Mouse (Mus musculus): ENCODE measurements at regions not wholly inside any gene's neighbourhood (a gene's known extent, or its start where the extent isn't known, plus 50 kb on each side); places are given as distances from the start of the nearest gene placed in this dataset.

GRCm38 (mm10) chr12:110087812-110088211 lies 191.1 kb upstream of the Dio3 start:
- no peak for DNase-seq

GRCm38 (mm10) chr12:110102186-110102585 lies 176.7 kb upstream of the Dio3 start:
- no peak for DNase-seq

- DNase-seq: no peak
Observed at GRCm38 (mm10) chr12:110112051-110112722, 166.7 kb upstream of the Dio3 start.

- no peak for DNase-seq
Observed at GRCm38 (mm10) chr12:110112723-110113105, 166.2 kb upstream of the Dio3 start.

- DNase-seq: no peak
Observed at GRCm38 (mm10) chr12:110120141-110120540, 158.7 kb upstream of the Dio3 start.

GRCm38 (mm10) chr12:110122976-110123375 lies 155.9 kb upstream of the Dio3 start:
- no peak for DNase-seq

GRCm38 (mm10) chr12:110126525-110126924 lies 152.3 kb upstream of the Dio3 start:
- no peak for DNase-seq

- DNase-seq: no peak
Observed at GRCm38 (mm10) chr12:110145379-110145778, 133.5 kb upstream of the Dio3 start.

GRCm38 (mm10) chr12:110154225-110154962 lies 124.5 kb upstream of the Dio3 start:
- DNase-seq: no peak

- no peak for DNase-seq
Observed at GRCm38 (mm10) chr12:110154963-110155325, 123.9 kb upstream of the Dio3 start.

GRCm38 (mm10) chr12:110156441-110156840 lies 122.4 kb upstream of the Dio3 start:
- no peak for DNase-seq

- DNase-seq: no peak
Observed at GRCm38 (mm10) chr12:110157998-110158747, 120.7 kb upstream of the Dio3 start.

- DNase-seq: no peak
Observed at GRCm38 (mm10) chr12:110161306-110161705, 117.6 kb upstream of the Dio3 start.

GRCm38 (mm10) chr12:110165462-110165861 lies 113.4 kb upstream of the Dio3 start:
- DNase-seq: no peak

GRCm38 (mm10) chr12:110168407-110168806 lies 110.5 kb upstream of the Dio3 start:
- DNase-seq: no peak

- no peak for DNase-seq
Observed at GRCm38 (mm10) chr12:110169261-110169660, 109.6 kb upstream of the Dio3 start.

GRCm38 (mm10) chr12:110170496-110170895 lies 108.4 kb upstream of the Dio3 start:
- no peak for DNase-seq

GRCm38 (mm10) chr12:110177826-110178225 lies 101.0 kb upstream of the Dio3 start:
- DNase-seq: no peak

- no peak for DNase-seq
Observed at GRCm38 (mm10) chr12:110183473-110183872, 95.4 kb upstream of the Dio3 start.

- DNase-seq: no peak
Observed at GRCm38 (mm10) chr12:110185399-110185798, 93.5 kb upstream of the Dio3 start.

- DNase-seq: no peak
Observed at GRCm38 (mm10) chr12:110186381-110186780, 92.5 kb upstream of the Dio3 start.

- DNase-seq: no peak
Observed at GRCm38 (mm10) chr12:110186911-110187245, 92.0 kb upstream of the Dio3 start.

- DNase-seq: no peak
Observed at GRCm38 (mm10) chr12:110187246-110188135, 91.4 kb upstream of the Dio3 start.

All from right cerebral cortex, postnatal 14 days (tissue).